Mouse (Mus musculus): ENCODE data around the gene Slc8a3.
"Not testable (repeated sequence)": the region's sequence is repeated elsewhere in the genome, so short reads cannot be mapped to it uniquely, and the experiment has no call there.

Gene Slc8a3

DNA sequence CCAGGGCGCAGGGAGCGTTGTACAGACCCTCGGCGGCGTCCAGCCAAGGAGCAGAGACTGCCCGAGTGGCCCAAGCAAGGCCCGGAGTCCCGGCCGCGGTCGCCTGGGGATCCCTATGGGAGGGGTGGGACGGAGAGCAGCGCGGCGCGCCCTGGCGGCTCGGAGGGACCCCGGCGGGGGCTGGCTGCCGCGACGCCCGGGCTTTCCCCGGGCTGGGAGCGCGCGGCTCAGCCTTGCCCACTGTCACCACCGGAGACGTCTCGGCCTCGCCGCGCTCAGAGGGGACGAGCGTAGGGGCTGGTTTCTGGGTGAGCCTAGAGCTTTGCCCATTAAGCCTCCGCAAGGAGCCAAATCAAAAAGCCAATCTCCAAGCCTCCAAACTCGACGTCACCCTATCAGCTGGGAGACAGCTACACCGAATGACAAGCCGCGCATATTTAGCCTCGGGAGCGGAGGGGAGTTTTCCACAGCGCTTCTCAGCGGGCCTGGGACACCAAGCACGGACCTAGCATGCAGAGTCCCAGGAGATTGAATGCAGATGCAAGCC, at the start of gene Slc8a3:
Gene Slc8a3, minus strand, starts transcription at position 306 of the 547 bp plus-strand sequence.
- DNase-seq (ENCODE audit: extremely low read depth, low read depth, low spot score), result no peak

DNA sequence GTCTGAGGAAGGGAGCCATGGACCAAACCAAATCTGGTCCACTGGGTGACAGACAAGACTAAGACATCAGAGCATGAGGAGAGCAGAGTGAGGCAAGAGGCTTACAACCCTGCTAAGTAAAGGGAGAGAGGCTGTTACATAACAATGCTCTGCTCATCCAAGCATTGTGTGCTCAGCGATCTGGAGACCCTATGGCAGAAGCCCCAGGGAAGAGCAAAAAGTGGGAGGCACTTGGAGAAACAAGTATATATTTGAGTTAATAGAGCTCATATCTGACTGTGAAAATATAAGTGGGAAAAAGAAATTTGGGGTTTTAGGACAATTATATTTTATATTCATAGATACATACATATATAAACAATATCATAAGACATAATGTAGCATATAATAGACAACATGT, 46.4 kb upstream of the Slc8a3 start, which contains the start of gene Gm4787:
Gene Gm4787, minus strand, starts transcription at position 101 of the 400 bp plus-strand sequence.
- DNase-seq (ENCODE audit: extremely low read depth, low read depth, low spot score), result not testable (repeated sequence)

- DNase-seq (ENCODE audit: extremely low read depth, low read depth, low spot score), result no peak
These were observed 861 bp upstream of the Slc8a3 start for GRCm38 (mm10) chr12:81333841-81334240.

DNA sequence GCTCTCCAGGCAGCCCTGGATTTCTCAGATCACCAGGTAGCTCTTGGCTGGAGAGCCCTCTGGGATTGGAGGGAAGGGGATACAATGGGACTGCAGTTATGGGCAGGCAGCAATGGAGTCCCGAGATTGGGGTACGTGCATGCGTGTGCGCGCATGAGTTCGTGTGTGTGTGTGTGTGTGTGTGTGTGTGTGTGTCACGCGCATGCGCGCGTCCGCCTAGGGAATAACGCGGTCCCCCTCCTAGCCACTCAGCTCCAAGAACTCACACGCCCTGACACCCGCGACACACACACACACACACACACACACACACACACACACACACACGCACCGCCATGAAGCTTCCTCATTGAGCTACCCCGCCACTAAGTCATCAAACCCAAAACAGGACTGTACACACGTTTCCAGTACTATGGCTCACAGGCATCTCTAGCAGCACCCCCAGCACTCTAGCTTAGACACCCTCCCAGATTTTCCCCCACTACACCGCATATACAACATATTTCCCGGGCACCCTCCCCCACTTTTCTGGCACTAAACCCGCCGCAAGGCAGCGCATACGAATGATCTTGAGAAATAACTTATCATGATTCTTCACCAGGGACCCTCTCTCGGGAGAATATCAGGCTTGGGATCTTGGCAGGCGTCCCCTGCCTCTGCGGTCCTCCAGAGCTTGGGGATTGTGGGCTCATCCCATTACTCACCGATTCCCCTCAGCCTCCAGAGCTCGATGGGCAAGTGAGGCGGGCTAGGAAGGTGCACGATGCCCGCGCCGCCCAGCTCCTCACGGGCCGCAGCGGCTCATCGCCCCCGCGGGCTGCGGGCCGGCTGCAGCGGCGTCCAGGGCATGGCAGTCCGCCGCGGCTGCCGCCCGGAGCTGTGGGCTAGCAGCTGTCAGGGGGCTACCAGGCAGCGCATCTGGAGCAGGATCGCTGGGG, 774 bp downstream of the Slc8a3 start:
- no peak for DNase-seq (ENCODE audit: extremely low read depth, low read depth, low spot score)

DNA sequence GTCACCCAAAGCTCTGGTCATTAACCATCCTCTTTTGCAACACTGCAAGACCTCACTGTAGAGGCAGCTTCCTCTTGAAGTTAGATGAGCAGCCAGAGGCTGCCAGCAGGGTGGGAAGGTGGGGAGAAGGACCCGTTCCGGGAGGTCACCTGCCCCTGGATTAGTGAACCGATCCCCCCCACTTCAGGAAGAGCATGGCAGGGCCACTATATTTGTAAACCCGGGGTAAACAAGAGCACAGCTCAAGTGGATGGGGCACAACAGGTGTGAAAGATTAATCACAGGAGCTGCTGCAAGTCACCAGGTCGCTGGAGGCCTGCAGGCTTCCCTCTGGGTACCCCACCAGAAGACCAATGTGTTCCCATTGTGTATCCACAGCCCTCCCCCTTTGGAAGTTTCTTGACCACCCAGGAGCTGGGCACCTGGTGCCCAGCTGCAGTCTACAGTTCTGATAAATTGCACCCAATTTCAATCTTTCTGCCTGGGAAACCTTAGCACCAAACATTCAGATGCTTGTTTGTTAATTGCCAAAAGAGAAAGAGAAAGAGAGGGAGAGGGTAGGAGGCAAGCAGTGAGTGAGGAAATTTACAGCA, 1.8 kb downstream of the Slc8a3 start:
- no peak for DNase-seq (ENCODE audit: extremely low read depth, low read depth, low spot score)

- DNase-seq (ENCODE audit: extremely low read depth, low read depth, low spot score), result no peak
These were observed 8.0 kb downstream of the Slc8a3 start for GRCm38 (mm10) chr12:81324991-81325390.

DNA sequence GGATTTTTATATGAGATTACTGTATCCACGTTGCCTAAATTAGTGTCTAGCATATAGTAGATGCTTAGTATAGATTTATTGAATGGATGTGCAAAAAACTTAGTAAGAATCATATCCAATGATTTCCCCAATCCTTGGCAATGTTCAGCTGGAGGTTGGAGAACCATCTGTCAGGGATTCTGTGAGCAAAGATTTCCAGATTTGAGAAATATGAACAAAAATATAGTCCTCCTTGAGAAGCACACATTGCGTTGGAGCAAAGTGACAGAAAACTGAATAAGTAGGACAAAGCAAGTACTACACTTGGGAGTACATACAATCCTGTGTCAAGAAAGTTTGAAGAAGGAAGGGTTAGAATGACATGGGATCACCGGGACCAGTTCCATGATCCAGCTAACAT, 8.9 kb downstream of the Slc8a3 start:
- no peak for DNase-seq (ENCODE audit: extremely low read depth, low read depth, low spot score)

- no peak for DNase-seq (ENCODE audit: extremely low read depth, low read depth, low spot score)
These were observed 12.0 kb downstream of the Slc8a3 start for GRCm38 (mm10) chr12:81321021-81321420.

DNA sequence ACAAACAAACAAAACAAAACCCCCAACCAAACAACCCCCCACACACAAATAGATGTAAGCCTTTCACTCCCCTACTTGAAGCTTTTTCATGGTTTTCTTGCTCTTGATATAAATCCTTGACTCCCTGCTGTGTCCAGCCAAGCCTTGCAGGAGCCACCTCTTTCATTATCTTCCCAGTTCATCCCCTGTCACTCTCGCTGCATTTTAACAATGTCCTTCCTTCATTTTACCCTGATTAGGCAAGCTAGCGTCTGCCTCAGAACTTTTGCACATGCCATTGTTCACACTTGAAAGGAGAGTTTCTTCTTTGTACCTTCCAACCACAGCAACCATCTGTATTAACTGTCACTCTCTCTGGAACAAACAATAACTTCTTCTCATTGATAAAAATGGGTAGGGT, 15.2 kb downstream of the Slc8a3 start:
- no peak for DNase-seq (ENCODE audit: extremely low read depth, low read depth, low spot score)

- DNase-seq (ENCODE audit: extremely low read depth, low read depth, low spot score), result no peak
These were observed 17.0 kb downstream of the Slc8a3 start for GRCm38 (mm10) chr12:81315953-81316352.

DNA sequence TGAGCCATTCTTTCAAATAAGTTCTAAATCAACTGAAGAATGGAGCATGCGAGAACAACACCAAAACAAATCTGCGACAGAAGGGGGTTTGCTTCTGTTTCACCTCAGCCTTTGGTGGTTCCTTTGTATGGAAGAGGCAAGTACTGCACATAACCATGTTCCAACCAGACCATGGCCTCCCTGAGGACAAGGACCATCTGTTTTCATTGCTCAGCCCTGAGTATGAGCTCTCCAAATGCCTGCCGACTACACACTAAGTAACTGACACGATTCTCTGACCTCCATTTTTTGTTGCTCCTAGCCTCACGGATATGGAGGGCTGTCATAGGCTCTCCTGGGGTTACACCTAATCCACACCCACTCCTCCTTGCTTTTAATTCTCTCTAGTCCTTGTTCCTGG, 29.4 kb downstream of the Slc8a3 start:
- no peak for DNase-seq (ENCODE audit: extremely low read depth, low read depth, low spot score)

- DNase-seq (ENCODE audit: extremely low read depth, low read depth, low spot score), result no peak
These were observed 38.4 kb downstream of the Slc8a3 start for GRCm38 (mm10) chr12:81294613-81295012.

DNA sequence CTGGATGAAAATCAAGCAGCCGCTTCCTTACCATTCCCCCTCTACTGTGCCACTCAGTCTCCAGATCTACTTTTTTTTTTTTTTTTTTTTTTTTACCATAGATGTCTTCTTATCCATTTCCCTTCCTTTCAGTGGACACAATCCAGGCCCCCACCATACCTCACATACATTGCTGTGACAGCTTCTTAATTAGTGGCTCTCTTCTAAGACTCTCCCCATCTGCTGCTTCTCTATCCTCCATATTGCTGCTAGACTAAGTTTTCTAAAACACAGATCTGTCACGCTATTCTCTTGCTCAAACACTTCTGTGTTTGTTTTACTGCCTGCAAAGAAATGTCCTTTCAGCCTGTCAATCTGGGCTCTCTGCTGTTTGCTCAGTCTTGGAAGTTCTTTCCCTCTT, 54.9 kb downstream of the Slc8a3 start:
- no peak for DNase-seq (ENCODE audit: extremely low read depth, low read depth, low spot score)

GRCm38 (mm10) chr12:81274616-81275015, 58.4 kb downstream of the Slc8a3 start:
- no peak for DNase-seq (ENCODE audit: extremely low read depth, low read depth, low spot score)

DNA sequence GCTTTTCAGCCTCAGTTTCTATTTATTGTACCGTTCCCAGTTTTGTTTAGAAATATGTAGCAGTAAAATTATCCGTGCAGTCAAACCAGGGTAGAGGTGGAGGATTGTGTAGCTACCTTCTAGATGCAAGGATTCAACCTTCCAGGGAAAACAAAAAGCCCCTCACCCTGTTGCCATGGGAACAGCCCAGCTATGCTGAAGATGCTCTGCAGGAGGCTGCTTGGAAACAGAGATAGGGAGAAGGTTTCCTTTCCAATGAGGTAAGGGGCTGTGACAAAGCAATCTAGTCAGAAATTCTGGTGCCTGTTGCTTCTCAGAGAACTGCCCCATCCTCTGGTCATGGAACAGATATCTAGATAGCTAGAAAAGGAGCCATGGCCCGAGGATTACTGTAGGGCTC, 59.6 kb downstream of the Slc8a3 start:
- no peak for DNase-seq (ENCODE audit: extremely low read depth, low read depth, low spot score)

DNA sequence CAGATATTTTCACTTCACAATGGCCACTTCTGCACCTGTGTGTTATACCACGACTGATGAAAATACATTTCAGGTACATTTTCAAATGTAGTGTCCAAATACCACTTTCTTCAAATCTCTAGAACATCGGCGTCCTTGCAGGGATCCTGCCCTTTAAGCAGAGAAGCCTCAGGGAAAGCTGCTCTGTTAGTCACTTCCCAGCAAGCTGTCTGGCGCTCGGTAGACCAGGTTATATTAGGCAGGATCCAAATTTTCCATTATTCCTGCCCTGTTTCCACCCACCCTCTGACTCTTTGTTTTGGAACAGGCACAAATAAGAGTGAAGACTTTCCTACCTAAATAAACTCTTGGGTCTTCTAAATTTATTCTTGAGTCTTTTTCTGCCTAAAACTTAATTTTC, 63.7 kb downstream of the Slc8a3 start:
- DNase-seq (ENCODE audit: extremely low read depth, low read depth, low spot score), result no peak

GRCm38 (mm10) chr12:81262821-81263220, 70.2 kb downstream of the Slc8a3 start:
- DNase-seq (ENCODE audit: extremely low read depth, low read depth, low spot score), result no peak

DNA sequence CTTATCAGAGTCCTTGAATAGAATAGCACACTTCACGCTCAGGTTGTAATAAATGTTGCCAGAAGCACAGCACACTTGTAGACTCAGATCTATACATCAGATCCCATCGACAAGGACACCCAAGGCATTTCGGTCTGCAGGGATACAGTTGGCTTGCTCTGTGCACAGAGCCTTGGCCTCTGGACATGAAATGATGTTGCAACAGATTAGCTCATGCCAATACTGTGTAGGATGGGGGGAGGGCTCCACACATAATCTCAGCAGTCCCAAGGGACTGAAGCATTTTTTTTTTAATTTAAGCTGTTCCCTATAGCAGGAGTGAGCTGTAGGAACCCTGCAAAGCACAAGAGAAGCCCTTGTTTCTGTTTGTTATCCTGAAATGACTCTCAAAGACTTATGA, 74.8 kb downstream of the Slc8a3 start:
- DNase-seq (ENCODE audit: extremely low read depth, low read depth, low spot score), result no peak

DNA sequence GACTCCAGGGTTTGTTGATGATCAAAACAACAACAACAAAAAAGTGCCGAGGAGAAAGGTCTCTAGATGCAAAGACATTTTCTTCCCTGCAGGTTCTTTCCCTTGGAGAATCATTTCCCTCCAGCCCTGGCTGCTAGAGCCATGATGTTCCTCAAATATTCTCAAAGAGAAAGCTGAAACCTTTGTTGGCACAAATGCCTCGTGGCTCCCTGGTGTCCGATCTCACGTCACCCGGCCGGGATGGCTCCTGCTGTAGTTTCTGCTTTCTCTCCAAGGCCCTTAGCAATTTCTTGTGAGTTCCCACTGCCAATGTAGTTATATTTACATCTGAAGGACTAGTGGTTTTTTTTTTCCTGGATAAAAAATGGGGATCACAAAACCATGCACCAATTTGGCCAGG, 87.6 kb downstream of the Slc8a3 start:
- DNase-seq (ENCODE audit: extremely low read depth, low read depth, low spot score), result no peak

DNA sequence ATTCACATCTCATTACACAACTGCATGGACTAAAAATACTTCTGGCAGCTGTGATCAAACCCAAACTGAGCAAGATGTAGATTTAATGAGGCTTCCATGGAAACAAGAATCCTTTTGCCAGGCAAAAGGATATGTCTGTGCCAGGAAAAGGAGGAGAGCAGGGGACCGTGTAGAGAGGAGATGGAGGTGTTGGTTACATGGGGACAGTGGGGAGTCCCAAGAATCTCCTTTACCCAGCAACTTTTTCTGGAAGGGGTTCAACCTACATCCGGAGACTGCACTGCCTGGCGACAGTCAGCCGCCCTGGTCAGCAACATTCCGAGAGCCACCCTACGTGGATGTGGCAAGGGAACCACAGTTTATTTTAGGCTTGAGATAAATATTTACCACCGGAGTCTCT, 88.0 kb downstream of the Slc8a3 start:
- no peak for DNase-seq (ENCODE audit: extremely low read depth, low read depth, low spot score)

GRCm38 (mm10) chr12:81244492-81244891, 88.5 kb downstream of the Slc8a3 start:
- no peak for DNase-seq (ENCODE audit: extremely low read depth, low read depth, low spot score)

DNA sequence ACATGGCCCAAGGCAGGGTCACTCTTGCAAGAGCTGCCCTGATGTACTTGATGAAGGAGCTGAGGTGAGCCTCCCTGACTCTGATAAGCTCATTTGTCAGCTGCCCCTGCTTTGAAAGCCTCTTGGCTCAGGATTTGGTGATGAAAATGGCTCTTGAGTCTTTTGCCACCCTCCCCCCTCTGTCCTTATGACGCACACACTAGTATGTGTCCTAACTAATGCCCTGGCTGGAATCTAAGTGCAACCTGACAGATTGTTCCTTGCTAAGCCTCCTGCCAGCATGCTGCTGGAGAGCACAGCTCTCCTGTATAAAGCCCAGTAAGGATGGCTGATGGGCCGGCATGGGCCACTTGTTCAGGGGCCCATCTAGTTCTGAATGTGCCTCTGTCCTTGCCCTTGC, 91.3 kb downstream of the Slc8a3 start:
- no peak for DNase-seq (ENCODE audit: extremely low read depth, low read depth, low spot score)
